Mouse (Mus musculus): ENCODE measurements around the gene Rac1. TPM values are rescaled to one million over a fixed set of nuclear protein-coding genes. Genes with fewer than 3 reads are reported as not detected.

Rac1 gene
- polyA plus RNA-seq, 1 experiment from 2014 or later = 352 TPM

- H3K9me3 ChIP-seq (ENCODE audit: control insufficient read depth, low read length) = no peaks in the 10 kb centered on the region
- no peak overlapping the region for H3K4me3 ChIP-seq (ENCODE audit: low read depth, low read length)
- no peak overlapping the region for H3K9ac ChIP-seq (ENCODE audit: low read depth, low read length)
- no peak for DNase-seq (ENCODE audit: low spot score)
- 55% methylated on average over 6 of the region's 6 CpGs for WGBS
- peaks cover 55% of the 10 kb centered on the region for H3K4me1 ChIP-seq (replicated peaks; ENCODE audit: control insufficient read depth, insufficient read depth, low read length)
- H3K27me3 ChIP-seq (replicated peaks; ENCODE audit: control insufficient read depth, insufficient read depth, low read length) = no peaks in the 10 kb centered on the region
- H3K36me3 ChIP-seq (ENCODE audit: control insufficient read depth, insufficient read depth, low read length) = peaks cover 24% of the 10 kb centered on the region
- H3K27ac ChIP-seq (ENCODE audit: low read depth, low read length) = no peak overlapping the region
- H3K4me2 ChIP-seq = no peak overlapping the region; the same call in 1 of the 2 replicates
- ATAC-seq (replicated peaks; ENCODE audit: low FRiP score) = peak; percentile 37; the same call in 1 of the 2 replicates
Observed at GRCm38 (mm10) chr5:143518045-143518591, 9.7 kb downstream of the Rac1 start.

GRCm38 (mm10) chr5:143517436-143517835 is 10.4 kb downstream of the Rac1 start:
- Histone ChIP-seq H3K27ac (ENCODE audit: low read depth, low read length) (no peak overlapping the region), H3K27me3 (replicated peaks; ENCODE audit: control insufficient read depth, insufficient read depth, low read length) (no peaks in the 10 kb centered on the region), H3K4me1 (replicated peaks; ENCODE audit: control insufficient read depth, insufficient read depth, low read length) (peaks cover 53% of the 10 kb centered on the region), H3K36me3 (ENCODE audit: control insufficient read depth, insufficient read depth, low read length) (peaks cover 24% of the 10 kb centered on the region), H3K4me3 (ENCODE audit: low read depth, low read length) (no peak overlapping the region), H3K4me2 (no peak overlapping the region), H3K9me3 (ENCODE audit: control insufficient read depth, low read length) (no peaks in the 10 kb centered on the region), H3K9ac (ENCODE audit: low read depth, low read length) (no peak overlapping the region)
- WGBS = 67% methylated on average over 6 of the region's 6 CpGs
- DNase-seq (ENCODE audit: low spot score) = no peak
- ATAC-seq (replicated peaks; ENCODE audit: low FRiP score) = no peak

- H3K4me1 ChIP-seq (replicated peaks; ENCODE audit: control insufficient read depth, insufficient read depth, low read length) = peaks cover 53% of the 10 kb centered on the region
Observed at GRCm38 (mm10) chr5:143517005-143517404, 10.8 kb downstream of the Rac1 start.

GRCm38 (mm10) chr5:143514878-143515277 is 13.0 kb downstream of the Rac1 start:
- H3K27me3 ChIP-seq (replicated peaks; ENCODE audit: control insufficient read depth, insufficient read depth, low read length) = no peaks in the 10 kb centered on the region
- peaks cover 62% of the 10 kb centered on the region for H3K4me1 ChIP-seq (replicated peaks; ENCODE audit: control insufficient read depth, insufficient read depth, low read length)
- peaks cover 32% of the 10 kb centered on the region for H3K36me3 ChIP-seq (ENCODE audit: control insufficient read depth, insufficient read depth, low read length)
- 92% methylated on average over 5 of the region's 5 CpGs for WGBS
- no peak overlapping the region for H3K9ac ChIP-seq (ENCODE audit: low read depth, low read length)
- no peak overlapping the region for H3K4me2 ChIP-seq
- ATAC-seq (replicated peaks; ENCODE audit: low FRiP score) = no peak
- H3K27ac ChIP-seq (ENCODE audit: low read depth, low read length) = no peak overlapping the region
- DNase-seq (ENCODE audit: low spot score) = no peak
- H3K9me3 ChIP-seq (ENCODE audit: control insufficient read depth, low read length) = no peaks in the 10 kb centered on the region
- H3K4me3 ChIP-seq (ENCODE audit: low read depth, low read length) = no peak overlapping the region

More at GRCm38 (mm10) chr5:143517005-143517404, 10.8 kb downstream of the Rac1 start:
- no peak overlapping the region for H3K27ac ChIP-seq (ENCODE audit: low read depth, low read length)
- peaks cover 27% of the 10 kb centered on the region for H3K36me3 ChIP-seq (ENCODE audit: control insufficient read depth, insufficient read depth, low read length)
- ATAC-seq (replicated peaks; ENCODE audit: low FRiP score) = no peak
- no peak overlapping the region for H3K9ac ChIP-seq (ENCODE audit: low read depth, low read length)
- H3K9me3 ChIP-seq (ENCODE audit: control insufficient read depth, low read length) = no peaks in the 10 kb centered on the region
- no peak overlapping the region for H3K4me2 ChIP-seq
- no peaks in the 10 kb centered on the region for H3K27me3 ChIP-seq (replicated peaks; ENCODE audit: control insufficient read depth, insufficient read depth, low read length)
- H3K4me3 ChIP-seq (ENCODE audit: low read depth, low read length) = no peak overlapping the region
- WGBS = 84% methylated on average over 11 of the region's 11 CpGs
- DNase-seq (ENCODE audit: low spot score) = no peak

- peaks cover 60% of the 10 kb centered on the region for H3K4me1 ChIP-seq (replicated peaks; ENCODE audit: control insufficient read depth, insufficient read depth, low read length)
- peak; percentile 59 for ATAC-seq (replicated peaks; ENCODE audit: low FRiP score)
- H3K4me3 ChIP-seq (ENCODE audit: low read depth, low read length) = no peak overlapping the region
- 58% methylated on average over 4 of the region's 4 CpGs for WGBS
- no peak overlapping the region for H3K9ac ChIP-seq (ENCODE audit: low read depth, low read length)
- H3K27ac ChIP-seq (ENCODE audit: low read depth, low read length) = peak overlapping the region; percentile 26; the same call in 1 of the 2 replicates
- H3K36me3 ChIP-seq (ENCODE audit: control insufficient read depth, insufficient read depth, low read length) = peaks cover 39% of the 10 kb centered on the region
- H3K9me3 ChIP-seq (ENCODE audit: control insufficient read depth, low read length) = no peaks in the 10 kb centered on the region
- peak overlapping the region; percentile 24; the same call in 1 of the 2 replicates for H3K4me2 ChIP-seq
- DNase-seq (ENCODE audit: low spot score) = no peak
- H3K27me3 ChIP-seq (replicated peaks; ENCODE audit: control insufficient read depth, insufficient read depth, low read length) = no peaks in the 10 kb centered on the region
Observed at GRCm38 (mm10) chr5:143512305-143512704, 15.5 kb downstream of the Rac1 start.

- peaks cover 60% of the 10 kb centered on the region for H3K4me1 ChIP-seq (replicated peaks; ENCODE audit: control insufficient read depth, insufficient read depth, low read length)
Observed at GRCm38 (mm10) chr5:143511577-143511976, 16.3 kb downstream of the Rac1 start.

GRCm38 (mm10) chr5:143509737-143510136 is 18.1 kb downstream of the Rac1 start:
- Histone ChIP-seq H3K36me3 (ENCODE audit: control insufficient read depth, insufficient read depth, low read length) (peaks cover 36% of the 10 kb centered on the region), H3K27ac (ENCODE audit: low read depth, low read length) (peak overlapping the region; percentile 29), H3K4me1 (replicated peaks; ENCODE audit: control insufficient read depth, insufficient read depth, low read length) (peaks cover 60% of the 10 kb centered on the region), H3K4me2 (peak overlapping the region; percentile 53), H3K9ac (ENCODE audit: low read depth, low read length) (no peak overlapping the region; the same call in 1 of the 2 replicates), H3K9me3 (ENCODE audit: control insufficient read depth, low read length) (no peaks in the 10 kb centered on the region), H3K4me3 (ENCODE audit: low read depth, low read length) (peak overlapping the region; percentile 11; the same call in 1 of the 2 replicates), H3K27me3 (replicated peaks; ENCODE audit: control insufficient read depth, insufficient read depth, low read length) (no peaks in the 10 kb centered on the region)
- peak; percentile 79 for ATAC-seq (replicated peaks; ENCODE audit: low FRiP score)
- peak; percentile 49 for DNase-seq (ENCODE audit: low spot score)
- 36% methylated on average over 11 of the region's 11 CpGs for WGBS

More at GRCm38 (mm10) chr5:143511577-143511976, 16.3 kb downstream of the Rac1 start:
- 80% methylated on average over 4 of the region's 4 CpGs for WGBS
- H3K36me3 ChIP-seq (ENCODE audit: control insufficient read depth, insufficient read depth, low read length) = peaks cover 39% of the 10 kb centered on the region
- no peak overlapping the region; the same call in 1 of the 2 replicates for H3K27ac ChIP-seq (ENCODE audit: low read depth, low read length)
- no peak overlapping the region for H3K4me3 ChIP-seq (ENCODE audit: low read depth, low read length)
- no peaks in the 10 kb centered on the region for H3K27me3 ChIP-seq (replicated peaks; ENCODE audit: control insufficient read depth, insufficient read depth, low read length)
- no peak overlapping the region for H3K4me2 ChIP-seq
- DNase-seq (ENCODE audit: low spot score) (no peak), ATAC-seq (replicated peaks; ENCODE audit: low FRiP score) (no peak)
- H3K9ac ChIP-seq (ENCODE audit: low read depth, low read length) = no peak overlapping the region
- H3K9me3 ChIP-seq (ENCODE audit: control insufficient read depth, low read length) = no peaks in the 10 kb centered on the region

- Histone ChIP-seq H3K4me3 (ENCODE audit: low read depth, low read length) (peak overlapping the region; percentile 10; the same call in 1 of the 2 replicates), H3K9me3 (ENCODE audit: control insufficient read depth, low read length) (no peaks in the 10 kb centered on the region), H3K4me2 (peak overlapping the region; percentile 53), H3K27me3 (replicated peaks; ENCODE audit: control insufficient read depth, insufficient read depth, low read length) (no peaks in the 10 kb centered on the region), H3K36me3 (ENCODE audit: control insufficient read depth, insufficient read depth, low read length) (peaks cover 40% of the 10 kb centered on the region), H3K9ac (ENCODE audit: low read depth, low read length) (no peak overlapping the region; the same call in 1 of the 2 replicates), H3K27ac (ENCODE audit: low read depth, low read length) (peak overlapping the region; percentile 81), H3K4me1 (replicated peaks; ENCODE audit: control insufficient read depth, insufficient read depth, low read length) (peaks cover 60% of the 10 kb centered on the region)
- 29% methylated on average over 9 of the region's 9 CpGs for WGBS
- DNase-seq (ENCODE audit: low spot score) = no peak
- ATAC-seq (replicated peaks; ENCODE audit: low FRiP score) = peak; percentile 72
Observed at GRCm38 (mm10) chr5:143509294-143509693, 18.5 kb downstream of the Rac1 start.

GRCm38 (mm10) chr5:143505545-143505944 is 22.3 kb downstream of the Rac1 start:
- no peaks in the 10 kb centered on the region for H3K9me3 ChIP-seq (ENCODE audit: control insufficient read depth, low read length)
- no peaks in the 10 kb centered on the region for H3K27me3 ChIP-seq (replicated peaks; ENCODE audit: control insufficient read depth, insufficient read depth, low read length)
- H3K9ac ChIP-seq (ENCODE audit: low read depth, low read length) = no peak overlapping the region
- WGBS = 76% methylated on average over 7 of the region's 7 CpGs
- DNase-seq (ENCODE audit: low spot score) (no peak), ATAC-seq (replicated peaks; ENCODE audit: low FRiP score) (no peak)
- no peak overlapping the region for H3K27ac ChIP-seq (ENCODE audit: low read depth, low read length)
- H3K36me3 ChIP-seq (ENCODE audit: control insufficient read depth, insufficient read depth, low read length) = peaks cover 38% of the 10 kb centered on the region
- H3K4me1 ChIP-seq (replicated peaks; ENCODE audit: control insufficient read depth, insufficient read depth, low read length) = peaks cover 27% of the 10 kb centered on the region
- no peak overlapping the region for H3K4me3 ChIP-seq (ENCODE audit: low read depth, low read length)
- H3K4me2 ChIP-seq = no peak overlapping the region

Measured in liver, embryonic 11.5 days (tissue).